Mouse (Mus musculus): ENCODE measurements around the gene Spata31d1b. TPM values are rescaled to one million over a fixed set of nuclear protein-coding genes. Genes with fewer than 3 reads are reported as not detected.

Spata31d1b gene
- polyA plus RNA-seq (2012; rRNA removed; ENCODE audit: low replicate concordance), result 0.47 and 0.50 TPM in 2 replicates

DNA sequence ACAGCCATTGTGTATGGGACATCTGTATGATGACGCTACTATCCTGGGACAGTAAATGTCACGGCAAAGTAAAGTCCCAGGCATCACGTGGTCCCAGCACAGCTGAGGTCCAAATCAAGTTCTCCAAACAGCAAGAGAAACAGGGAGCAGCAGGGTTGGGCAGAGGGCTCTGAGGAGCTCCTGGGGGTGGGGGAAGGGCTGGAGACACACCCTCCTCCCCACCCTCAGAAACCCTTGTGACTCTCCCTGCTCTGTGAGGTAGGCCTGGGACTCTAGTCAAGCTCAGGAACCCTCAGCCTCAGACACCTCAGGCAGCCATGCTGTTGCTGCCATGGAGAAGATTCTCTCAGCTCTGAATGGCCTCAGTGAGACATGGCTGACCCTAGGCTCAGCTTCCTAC is at the start of gene Spata31d1b:
TSS of gene Spata31d1b (plus strand) at position 301 of the 400 bp plus-strand sequence.

DNA sequence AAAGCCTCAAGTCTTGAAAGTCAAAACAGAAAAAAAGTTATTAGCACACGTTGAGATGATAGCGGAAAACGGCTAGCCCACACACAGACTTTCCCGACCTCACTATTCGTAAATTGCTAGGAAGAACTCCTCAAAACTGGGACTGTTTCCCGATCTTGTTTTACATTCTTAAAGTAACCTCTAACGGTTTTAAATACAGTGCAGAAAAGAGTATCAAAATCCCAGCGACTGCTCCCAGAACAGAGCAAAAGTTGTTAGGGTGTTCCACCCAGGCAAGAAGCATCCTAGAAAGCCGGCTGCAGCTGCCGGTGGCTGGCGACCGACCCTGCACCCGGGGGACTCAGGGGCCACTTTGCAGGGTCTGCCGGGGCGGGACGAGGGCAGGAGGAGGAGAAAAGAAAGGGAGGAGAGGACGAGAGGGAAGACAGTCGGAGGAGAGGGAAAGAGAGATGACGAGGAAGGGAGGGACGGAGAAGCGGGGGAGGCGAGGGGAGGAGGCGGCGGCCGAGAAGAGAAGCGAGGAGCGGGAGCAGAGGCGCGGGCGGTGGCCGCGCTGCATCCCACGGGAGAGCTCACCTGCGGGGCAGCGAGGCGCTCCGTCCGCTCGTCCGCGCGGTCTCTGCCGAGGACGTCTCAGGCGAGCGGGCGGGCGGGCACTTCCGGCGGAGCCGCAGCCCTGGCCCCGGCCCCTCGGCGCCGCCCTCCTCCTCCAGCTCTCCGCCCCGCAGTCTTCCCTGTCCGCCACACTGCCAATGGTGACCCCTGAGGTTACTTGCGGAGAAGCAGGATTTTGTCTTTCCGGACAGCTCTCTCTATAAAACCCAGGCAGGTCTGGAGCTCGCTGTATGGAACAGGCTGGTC is 36.7 kb upstream of the Spata31d1b start, which contains the start of gene Golm1:
TSS of gene Golm1 (minus strand) at position 661 of the 861 bp plus-strand sequence.

DNA sequence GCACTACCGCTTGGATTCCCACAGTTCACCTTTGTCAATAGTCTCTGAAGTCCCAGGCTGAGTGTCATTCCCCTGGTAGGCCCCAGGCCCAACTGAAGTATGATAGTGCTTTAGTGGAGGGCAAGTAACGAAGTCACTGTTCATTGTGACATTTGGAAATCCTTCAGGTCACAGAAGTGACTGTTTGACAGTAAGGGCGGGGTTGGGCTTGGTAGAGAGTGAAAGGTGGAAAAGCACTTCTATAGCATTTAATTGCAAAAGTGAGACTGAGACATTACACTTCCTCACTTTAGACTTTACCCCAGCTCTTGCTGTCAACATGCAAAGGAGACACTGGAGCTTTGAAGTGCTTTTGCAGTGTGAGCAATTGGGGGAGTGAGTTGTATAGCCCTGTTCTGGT is 18.1 kb upstream of the Spata31d1b start, which contains the start of gene 4921517D22Rik:
TSS of gene 4921517D22Rik (minus strand) at position 101 of the 400 bp plus-strand sequence.

DNA sequence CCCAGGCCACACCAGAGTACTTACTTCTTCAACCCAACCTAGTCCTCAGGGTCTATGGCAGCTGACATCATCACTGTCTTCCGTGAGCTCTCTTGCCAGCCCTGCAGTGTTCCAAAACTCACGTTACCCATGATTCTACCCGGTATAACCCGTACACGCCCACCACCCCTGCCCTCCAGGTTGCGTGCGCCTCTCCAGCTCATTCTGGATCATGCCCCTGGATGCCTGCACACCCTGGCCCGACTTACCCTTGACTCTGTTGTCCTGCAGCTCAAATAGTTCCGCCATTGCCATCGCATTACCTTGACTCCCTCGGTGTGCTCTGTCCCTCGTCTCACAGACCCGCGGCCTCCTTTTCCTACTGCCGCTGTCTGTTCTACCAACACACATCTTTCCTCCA is 1.9 kb upstream of the Spata31d1b start, which contains the start of gene Spata31d1a:
TSS of gene Spata31d1a (minus strand) at position 101 of the 400 bp plus-strand sequence.

DNA sequence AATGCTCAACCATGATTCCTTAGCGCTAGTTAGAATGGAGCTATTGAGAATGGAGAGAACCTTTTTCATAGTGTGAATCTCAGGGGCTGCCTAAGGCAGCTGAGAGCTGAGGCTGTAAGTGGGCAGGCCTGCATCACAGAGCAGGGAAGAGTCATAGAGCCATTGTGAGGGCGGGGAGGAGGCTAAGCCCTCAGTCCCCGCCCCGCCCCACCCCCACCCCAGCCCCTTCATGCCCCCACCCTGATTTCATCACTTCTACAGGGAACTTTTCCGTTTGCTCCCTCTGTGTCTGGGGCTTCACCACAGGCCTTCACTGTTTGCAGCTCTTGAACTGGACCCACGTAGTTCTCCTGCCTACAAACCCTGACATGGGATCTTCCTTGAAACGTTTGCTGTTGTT is 19.6 kb downstream of the Spata31d1b start, which contains the start of gene Spata31d1d:
TSS of gene Spata31d1d (minus strand) at position 101 of the 400 bp plus-strand sequence.

DNA sequence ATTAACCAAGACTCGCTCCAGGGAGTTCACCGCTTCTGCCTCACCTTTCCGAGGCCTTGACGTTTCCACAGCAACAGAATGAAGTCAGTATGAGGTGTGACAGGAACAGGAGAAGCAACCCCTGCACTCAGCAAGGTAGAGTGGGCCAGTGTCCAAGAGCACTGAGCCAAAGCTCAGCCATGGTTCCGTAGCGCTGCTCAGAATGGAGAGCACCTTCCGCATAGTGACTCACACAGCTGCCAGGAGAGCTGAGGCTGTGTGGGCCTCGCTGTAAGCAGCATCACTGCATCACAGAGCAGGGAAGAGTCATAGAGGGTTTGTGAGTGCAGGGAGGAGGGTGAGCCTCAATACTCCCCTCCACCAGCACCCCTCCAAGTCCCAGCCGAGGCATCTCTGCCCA is 34.6 kb downstream of the Spata31d1b start, which contains the start of gene 1700014D04Rik:
TSS of gene 1700014D04Rik (minus strand) at position 42 of the 400 bp plus-strand sequence.

Other genes with a start within 250 kb of the Spata31d1b start
- gene Agtpbp1, start 127.1 kb upstream of the Spata31d1b start, polyA plus RNA-seq (2012; rRNA removed; ENCODE audit: low replicate concordance), result 5.5 and 11.1 TPM in 2 replicates
- 21.6 and 64.3 TPM in 2 replicates for gene Naa35, start 127.0 kb upstream of the Spata31d1b start, polyA plus RNA-seq (2012; rRNA removed; ENCODE audit: low replicate concordance)
- 4.7 and 7.2 TPM in 2 replicates for gene Golm1, start 36.5 kb upstream of the Spata31d1b start, polyA plus RNA-seq (2012; rRNA removed; ENCODE audit: low replicate concordance)
- gene 4921517D22Rik, start 18.2 kb upstream of the Spata31d1b start, polyA plus RNA-seq (2012; rRNA removed; ENCODE audit: low replicate concordance), result not detected in 2 replicates
- not detected in 2 replicates for gene Spata31d1a, start 2.0 kb upstream of the Spata31d1b start, polyA plus RNA-seq (2012; rRNA removed; ENCODE audit: low replicate concordance)
- gene Spata31d1d, start 19.5 kb downstream of the Spata31d1b start, polyA plus RNA-seq (2012; rRNA removed; ENCODE audit: low replicate concordance), result not detected in 2 replicates
- gene 1700014D04Rik, start 34.5 kb downstream of the Spata31d1b start, polyA plus RNA-seq (2012; rRNA removed; ENCODE audit: low replicate concordance), result not detected in 2 replicates
- 75.3 and 234 TPM in 2 replicates for gene Isca1, start 57.5 kb downstream of the Spata31d1b start, polyA plus RNA-seq (2012; rRNA removed; ENCODE audit: low replicate concordance)
- not detected in 2 replicates for gene Gm49354, start 70.0 kb downstream of the Spata31d1b start, polyA plus RNA-seq (2012; rRNA removed; ENCODE audit: low replicate concordance)
- gene Tut7, start 110.9 kb downstream of the Spata31d1b start, polyA plus RNA-seq (2012; rRNA removed; ENCODE audit: low replicate concordance), result 19.6 and 30.2 TPM in 2 replicates